Mouse (Mus musculus): ENCODE data around the gene Hist1h1c.
"Not testable (repeated sequence)": the region's sequence is repeated elsewhere in the genome, so short reads cannot be mapped to it uniquely, and the experiment has no call there.

Hist1h1c gene

DNA sequence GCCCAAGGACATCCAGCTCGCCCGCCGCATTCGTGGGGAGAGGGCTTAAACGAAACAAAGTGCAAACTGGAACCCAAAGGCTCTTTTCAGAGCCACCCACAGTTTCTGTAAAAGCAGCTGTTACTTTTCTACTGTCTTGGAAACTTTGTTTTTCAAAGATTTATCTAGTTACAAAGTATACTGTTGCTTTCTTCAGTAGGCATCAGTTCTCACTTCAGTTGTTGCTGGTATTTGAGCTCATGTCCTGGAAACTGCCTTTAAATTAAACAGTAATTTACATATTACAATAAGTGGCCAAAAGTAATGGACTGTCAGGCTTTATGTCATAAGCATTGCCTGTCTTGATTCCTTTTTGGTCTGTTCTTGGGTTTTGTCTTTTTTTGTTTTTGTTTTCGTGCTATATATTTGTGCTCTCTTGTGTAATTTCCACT is 14.1 kb downstream of the Hist1h1c start:
- in situ Hi-C loops (cut with MboI; ENCODE audit: low pct_unique_long_range_greater_than_20kb in 1 of 2, low sequenced_read_pairs in 2 of 2, unreplicated experiment in 1 of 2) = no loop called here

DNA sequence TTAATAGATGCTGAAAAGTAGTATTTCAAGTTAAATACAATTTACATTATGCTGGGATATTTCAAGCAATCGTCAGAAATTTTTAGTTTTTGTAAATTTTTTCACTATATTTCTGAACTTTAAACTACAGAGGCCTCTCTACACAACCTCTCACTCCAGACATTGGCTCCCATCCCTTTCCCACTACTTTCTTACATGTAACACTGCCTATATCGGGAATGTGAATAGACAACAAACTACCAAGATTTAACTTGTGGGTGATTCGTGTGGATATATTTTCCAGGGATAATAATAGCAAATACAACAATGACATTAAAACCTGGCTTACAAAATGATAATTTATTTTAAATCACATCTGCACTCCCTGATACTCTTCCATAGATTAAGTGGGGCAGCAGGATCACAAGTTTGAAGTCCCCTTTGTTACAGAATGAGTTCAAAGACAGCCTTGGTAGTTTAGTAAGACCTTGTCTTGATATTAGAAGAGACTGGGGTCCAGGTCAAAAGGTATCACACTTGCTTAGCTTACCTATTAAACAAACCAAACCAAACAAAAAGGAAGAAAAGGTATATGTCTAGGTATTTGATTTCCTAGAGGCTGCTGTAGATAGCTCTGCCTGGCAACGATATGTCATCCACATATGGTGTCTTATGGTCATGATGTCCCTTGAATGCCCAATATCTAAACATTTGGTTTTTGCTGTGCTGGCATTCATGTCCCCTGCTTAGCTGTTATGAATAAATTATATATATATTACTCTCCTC is 14.9 kb downstream of the Hist1h1c start:
- in situ Hi-C loops (cut with MboI; ENCODE audit: low pct_unique_long_range_greater_than_20kb in 1 of 2, low sequenced_read_pairs in 2 of 2, unreplicated experiment in 1 of 2) = no loop called here

- in situ Hi-C loops (cut with MboI; ENCODE audit: low pct_unique_long_range_greater_than_20kb in 1 of 2, low sequenced_read_pairs in 2 of 2, unreplicated experiment in 1 of 2) = no loop called here
Measured at GRCm38 (mm10) chr13:23755000-23755399, 16.4 kb downstream of the Hist1h1c start.

- in situ Hi-C loops (cut with MboI; ENCODE audit: low pct_unique_long_range_greater_than_20kb in 1 of 2, low sequenced_read_pairs in 2 of 2, unreplicated experiment in 1 of 2) = no loop called here
Measured at GRCm38 (mm10) chr13:23756790-23757189, 18.2 kb downstream of the Hist1h1c start, which contains the start of gene Hist1h4b. TSS of gene Hist1h4b (plus strand) at chr13:23757013.

DNA sequence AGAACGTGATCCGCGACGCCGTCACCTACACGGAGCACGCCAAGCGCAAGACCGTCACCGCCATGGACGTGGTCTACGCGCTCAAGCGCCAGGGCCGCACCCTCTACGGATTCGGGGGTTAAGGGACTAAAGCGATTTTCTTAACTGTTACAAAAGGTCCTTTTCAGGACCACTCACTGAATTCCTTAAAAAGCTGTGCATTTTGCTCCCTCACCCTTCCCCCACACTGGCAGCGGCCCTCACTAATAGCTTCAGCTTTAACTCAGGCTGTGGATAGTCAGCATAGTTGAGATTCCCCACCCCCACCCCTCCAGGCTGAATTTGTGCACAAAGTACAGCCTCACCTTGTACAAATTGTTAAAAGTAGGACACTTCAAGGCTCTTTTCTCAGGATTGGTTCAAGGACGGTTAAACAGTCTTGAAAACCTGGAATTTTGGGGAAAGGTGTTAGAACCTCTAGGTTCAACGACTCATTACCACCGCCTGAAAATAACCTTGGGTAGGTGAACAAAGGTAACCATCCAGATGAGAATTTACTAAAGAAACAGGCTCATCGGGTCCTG is 18.7 kb downstream of the Hist1h1c start:
- in situ Hi-C loops (cut with MboI; ENCODE audit: low pct_unique_long_range_greater_than_20kb in 1 of 2, low sequenced_read_pairs in 2 of 2, unreplicated experiment in 1 of 2) = no loop called here

DNA sequence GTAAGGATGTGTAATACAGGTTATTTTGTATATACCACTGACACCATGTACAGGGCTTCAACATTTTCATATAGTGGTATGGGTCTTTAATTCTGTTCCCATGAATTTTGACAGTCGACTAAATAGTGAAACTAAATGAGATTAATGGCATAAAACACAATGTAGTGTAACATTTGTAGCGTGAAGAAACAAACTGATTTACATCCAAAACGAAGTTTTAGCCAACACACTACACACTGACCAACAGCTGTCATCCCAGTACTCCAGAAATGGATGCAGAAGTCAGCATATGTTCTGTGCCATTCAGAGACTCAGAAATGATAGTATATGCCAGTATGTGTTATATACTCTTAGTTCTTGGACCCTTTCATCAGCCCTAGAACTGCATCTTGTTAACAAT is 19.3 kb downstream of the Hist1h1c start:
- in situ Hi-C loops (cut with MboI; ENCODE audit: low pct_unique_long_range_greater_than_20kb in 1 of 2, low sequenced_read_pairs in 2 of 2, unreplicated experiment in 1 of 2) = no loop called here

GRCm38 (mm10) chr13:23759251-23759771 is 20.7 kb downstream of the Hist1h1c start:
- in situ Hi-C loops (cut with MboI; ENCODE audit: low pct_unique_long_range_greater_than_20kb in 1 of 2, low sequenced_read_pairs in 2 of 2, unreplicated experiment in 1 of 2) = no loop called here

- in situ Hi-C loops (cut with MboI; ENCODE audit: low pct_unique_long_range_greater_than_20kb in 1 of 2, low sequenced_read_pairs in 2 of 2, unreplicated experiment in 1 of 2) = no loop called here
Measured at GRCm38 (mm10) chr13:23759916-23760239, 21.3 kb downstream of the Hist1h1c start.

DNA sequence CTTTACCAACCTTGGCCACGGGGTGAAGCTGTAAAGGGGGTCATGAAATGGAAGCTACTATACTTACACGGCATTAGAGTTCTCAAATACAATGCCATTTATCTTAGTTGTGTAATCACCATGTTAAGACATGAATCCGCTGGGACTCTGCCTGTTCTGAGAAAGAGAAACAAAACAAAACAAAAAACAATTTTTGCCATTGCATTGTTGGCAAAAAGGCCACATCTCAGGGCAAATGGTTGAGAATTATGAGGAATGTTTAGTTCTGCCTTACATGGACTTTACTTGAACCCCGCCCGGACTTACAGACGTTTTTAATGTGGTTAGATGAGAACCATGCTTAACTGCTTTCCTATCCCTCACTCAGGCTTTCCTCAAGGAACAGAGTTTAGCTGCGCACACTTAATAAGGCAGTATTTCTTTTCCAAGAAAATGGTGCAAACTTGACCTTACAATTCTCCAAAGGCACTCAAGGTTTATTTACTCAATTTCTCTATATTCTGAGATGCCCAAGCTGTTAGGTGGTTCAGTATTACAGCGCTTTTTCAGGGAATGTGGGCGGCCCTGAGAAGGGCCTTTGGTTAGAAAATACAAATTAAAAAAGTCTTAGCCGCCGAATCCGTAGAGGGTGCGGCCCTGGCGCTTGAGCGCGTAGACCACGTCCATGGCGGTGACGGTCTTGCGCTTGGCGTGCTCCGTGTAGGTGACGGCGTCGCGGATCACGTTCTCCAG is 21.8 kb downstream of the Hist1h1c start:
- in situ Hi-C loops (cut with MboI; ENCODE audit: low pct_unique_long_range_greater_than_20kb in 1 of 2, low sequenced_read_pairs in 2 of 2, unreplicated experiment in 1 of 2) = no loop called here

- in situ Hi-C loops (cut with MboI; ENCODE audit: low pct_unique_long_range_greater_than_20kb in 1 of 2, low sequenced_read_pairs in 2 of 2, unreplicated experiment in 1 of 2) = no loop called here
Measured at GRCm38 (mm10) chr13:23760972-23761864, 22.6 kb downstream of the Hist1h1c start, which contains the start of gene Hist1h4a. TSS of gene Hist1h4a (minus strand) at chr13:23761230.

DNA sequence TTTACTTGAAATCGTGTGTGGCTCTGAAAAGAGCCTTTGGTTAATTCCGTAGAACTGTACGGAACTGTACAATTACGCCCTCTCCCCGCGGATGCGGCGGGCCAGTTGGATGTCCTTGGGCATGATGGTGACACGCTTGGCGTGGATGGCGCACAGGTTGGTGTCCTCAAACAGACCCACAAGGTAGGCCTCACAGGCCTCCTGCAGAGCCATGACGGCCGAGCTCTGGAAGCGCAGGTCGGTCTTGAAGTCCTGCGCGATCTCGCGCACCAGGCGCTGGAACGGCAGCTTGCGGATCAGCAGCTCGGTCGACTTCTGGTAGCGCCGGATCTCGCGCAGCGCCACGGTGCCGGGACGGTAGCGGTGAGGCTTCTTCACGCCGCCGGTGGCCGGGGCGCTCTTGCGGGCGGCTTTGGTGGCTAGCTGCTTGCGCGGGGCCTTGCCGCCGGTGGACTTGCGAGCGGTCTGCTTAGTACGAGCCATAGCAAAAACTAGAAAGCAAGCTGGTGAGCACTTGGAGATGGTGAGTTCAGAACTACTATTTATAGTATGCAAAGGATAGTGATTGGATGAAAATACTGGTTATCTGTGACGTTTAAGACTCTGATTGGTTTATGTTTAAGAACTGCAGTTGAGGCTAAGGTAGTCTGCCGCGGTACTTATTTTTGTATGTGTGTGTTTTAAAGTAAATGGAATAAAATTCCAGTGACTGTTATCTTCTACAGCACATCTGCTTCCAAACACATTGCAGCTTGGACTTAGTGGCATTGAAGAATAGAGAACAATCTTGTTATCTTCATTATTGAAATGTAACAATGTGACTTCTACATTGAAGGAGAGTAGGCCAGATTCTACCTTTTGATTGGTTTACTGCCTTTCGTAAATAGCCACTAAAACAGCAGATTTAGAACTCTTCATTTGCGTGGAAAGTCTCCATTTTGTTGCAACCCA is 23.5 kb downstream of the Hist1h1c start, which contains the start of gene Hist1h3a:
Gene Hist1h3a, minus strand, starts transcription at position 516 of the 951 bp plus-strand sequence.
- in situ Hi-C loops (cut with MboI; ENCODE audit: low pct_unique_long_range_greater_than_20kb in 1 of 2, low sequenced_read_pairs in 2 of 2, unreplicated experiment in 1 of 2) = not testable (repeated sequence)

DNA sequence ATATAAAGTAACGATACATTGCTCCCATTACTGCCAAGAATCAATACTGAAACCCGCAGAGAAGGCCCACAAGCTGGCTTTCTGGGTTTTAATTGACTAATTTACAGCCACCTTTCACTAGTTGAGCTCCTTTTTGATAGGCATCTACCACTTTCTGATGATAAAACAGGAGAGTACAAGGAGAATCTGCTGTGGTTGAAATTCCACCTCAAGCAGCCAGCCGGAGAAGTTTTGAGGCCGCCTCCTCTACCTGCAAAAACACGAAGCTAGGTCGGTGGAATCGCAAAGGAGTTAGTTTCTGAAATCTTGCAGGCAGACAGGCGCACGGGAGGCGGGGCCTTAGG is 24.6 kb downstream of the Hist1h1c start:
- in situ Hi-C loops (cut with MboI; ENCODE audit: low pct_unique_long_range_greater_than_20kb in 1 of 2, low sequenced_read_pairs in 2 of 2, unreplicated experiment in 1 of 2) = no loop called here

DNA sequence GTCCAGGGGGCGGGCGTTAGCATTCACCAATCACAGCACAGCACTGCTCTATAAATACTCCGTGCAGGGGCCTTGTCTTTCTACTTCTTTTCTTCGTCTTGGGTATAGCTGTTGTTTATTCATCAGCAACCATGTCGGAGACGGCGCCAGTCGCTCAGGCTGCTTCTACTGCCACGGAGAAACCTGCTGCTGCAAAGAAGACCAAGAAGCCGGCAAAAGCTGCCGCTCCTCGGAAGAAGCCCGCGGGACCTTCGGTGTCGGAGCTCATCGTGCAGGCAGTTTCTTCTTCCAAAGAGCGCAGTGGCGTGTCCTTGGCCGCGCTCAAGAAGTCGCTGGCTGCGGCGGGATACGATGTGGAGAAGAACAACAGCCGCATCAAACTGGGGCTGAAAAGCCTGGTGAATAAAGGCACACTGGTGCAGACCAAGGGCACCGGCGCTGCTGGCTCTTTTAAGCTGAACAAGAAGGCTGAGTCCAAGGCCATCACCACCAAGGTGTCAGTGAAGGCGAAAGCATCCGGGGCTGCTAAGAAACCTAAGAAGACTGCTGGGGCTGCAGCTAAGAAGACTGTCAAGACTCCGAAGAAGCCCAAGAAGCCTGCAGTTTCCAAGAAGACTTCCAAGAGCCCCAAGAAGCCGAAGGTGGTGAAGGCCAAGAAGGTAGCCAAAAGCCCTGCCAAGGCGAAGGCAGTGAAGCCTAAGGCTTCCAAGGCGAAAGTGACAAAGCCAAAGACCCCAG is 25.1 kb downstream of the Hist1h1c start, which contains the start of gene Hist1h1a:
Gene Hist1h1a, plus strand, starts transcription at position 81 of the 738 bp plus-strand sequence.
- in situ Hi-C loops (cut with MboI; ENCODE audit: low pct_unique_long_range_greater_than_20kb in 1 of 2, low sequenced_read_pairs in 2 of 2, unreplicated experiment in 1 of 2) = no loop called here

GRCm38 (mm10) chr13:23764324-23765171 is 25.9 kb downstream of the Hist1h1c start:
- in situ Hi-C loops (cut with MboI; ENCODE audit: low pct_unique_long_range_greater_than_20kb in 1 of 2, low sequenced_read_pairs in 2 of 2, unreplicated experiment in 1 of 2) = no loop called here

GRCm38 (mm10) chr13:23765172-23765513 is 26.5 kb downstream of the Hist1h1c start:
- in situ Hi-C loops (cut with MboI; ENCODE audit: low pct_unique_long_range_greater_than_20kb in 1 of 2, low sequenced_read_pairs in 2 of 2, unreplicated experiment in 1 of 2) = no loop called here

DNA sequence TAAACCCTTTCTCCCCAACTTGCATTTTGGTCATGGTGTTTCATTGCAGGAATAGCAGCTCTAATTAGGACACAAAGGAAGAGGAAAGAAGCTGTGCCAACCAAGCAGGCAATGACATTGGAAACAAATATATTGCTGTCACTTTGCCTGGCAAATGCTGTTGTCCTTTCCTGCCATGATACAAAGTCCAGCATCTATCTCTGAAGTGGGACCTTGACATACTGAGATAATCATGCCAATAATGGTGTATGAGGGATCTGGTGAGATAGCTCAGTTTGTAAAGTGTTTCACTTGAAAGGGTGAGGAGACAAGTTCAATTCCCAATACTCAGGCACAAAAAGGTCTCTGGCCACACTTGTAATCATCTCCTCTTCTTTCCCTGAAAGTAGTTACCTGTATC is 28.2 kb downstream of the Hist1h1c start:
- in situ Hi-C loops (cut with MboI; ENCODE audit: low pct_unique_long_range_greater_than_20kb in 1 of 2, low sequenced_read_pairs in 2 of 2, unreplicated experiment in 1 of 2) = no loop called here
